Mouse (Mus musculus) liver, embryonic 14.5 days (tissue): Measurements from ENCODE around the gene Tmem86a.

ENCODE experiments used
- CTCF ChIP-seq: IDR thresholded peaks from 2 replicates; pipeline ENCODE4 v1.5.1; 2016; ENCODE audit warnings: antibody characterized with exemption, low read depth, control low read depth
- EP300 ChIP-seq: IDR thresholded peaks from 2 replicates; pipeline ENCODE4 v1.6.1; 2016; ENCODE audit warnings: antibody characterized with exemption, low read depth

- TF ChIP-seq CTCF (no peak), EP300 (no peak)
Observed at GRCm38 (mm10) chr7:47080868-47081267, 30.5 kb downstream of the Tmem86a start.
